Mouse (Mus musculus) E14TG2a.4 (cell line): Measurements from ENCODE around the gene Hsd17b1.

Experiments
- CTCF ChIP-seq: conservative IDR thresholded peaks from 2 replicates; pipeline ENCODE4 v1.5.1; 2014; ENCODE audit warnings: low read length
- NANOG ChIP-seq: IDR thresholded peaks from 2 replicates; pipeline ENCODE4 v1.6.1; 2014; ENCODE audit warnings: borderline replicate concordance, low read length, mixed read lengths
- POU5F1 ChIP-seq: IDR thresholded peaks from 2 replicates; pipeline ENCODE4 v1.6.1; 2014; ENCODE audit warnings: low read length, borderline replicate concordance

DNA sequence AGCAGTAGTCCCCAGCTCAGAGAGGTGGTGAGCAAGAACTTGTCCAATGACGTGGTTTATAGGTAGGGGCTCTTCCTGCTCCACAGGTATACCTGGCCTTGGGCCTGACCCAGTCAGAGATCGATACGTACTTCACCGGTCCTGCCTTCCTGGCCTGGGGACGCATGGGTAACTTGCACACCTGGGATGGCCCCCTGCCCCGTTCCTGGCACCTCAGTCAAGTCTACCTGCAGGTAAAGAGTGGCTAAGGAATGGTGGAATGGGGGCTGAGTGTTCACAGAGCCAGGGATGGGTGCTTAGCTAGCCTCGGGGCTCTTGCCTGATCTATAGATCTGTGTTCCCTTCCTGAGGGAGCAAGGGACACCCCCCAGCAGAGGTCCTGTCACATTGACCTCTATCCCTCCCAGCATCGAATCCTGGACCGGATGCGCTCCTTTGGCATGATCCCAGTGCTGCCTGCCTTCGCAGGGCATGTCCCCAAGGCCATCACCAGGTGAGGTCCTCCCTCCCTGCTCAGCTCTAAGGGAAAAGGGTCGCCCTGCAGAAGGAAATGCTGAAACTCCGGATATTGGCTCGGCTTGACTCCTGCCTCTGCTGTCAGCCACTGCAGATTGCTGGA is 6.3 kb upstream of the Hsd17b1 start:
- TF ChIP-seq CTCF (no peak), POU5F1 (no peak), NANOG (no peak)
